Mouse (Mus musculus) frontal cortex, adult 2 months (tissue): ENCODE measurements at regions not wholly inside any gene's neighbourhood (a gene's known extent, or its start where the extent isn't known, plus 50 kb on each side); places are given as distances from the start of the nearest gene placed in this dataset.

Experiments
- DNase-seq, 2 experiments: peaks; one replicate each; pipeline ENCODE4 v3.0.0; 2022; ENCODE audit warnings: low spot score in 1 of 2; ENCODE audit errors: extremely low spot score in 1 of 2

- DNase-seq = peak in 1 of 2 experiments; percentile 51
These were observed 138.0 kb upstream of the Ctbp2 start for GRCm38 (mm10) chr7:133262161-133262560.

GRCm38 (mm10) chr7:133259143-133259542, 135.0 kb upstream of the Ctbp2 start:
- no peak for DNase-seq

GRCm38 (mm10) chr7:133256831-133257230, 132.7 kb upstream of the Ctbp2 start:
- DNase-seq = no peak

GRCm38 (mm10) chr7:133244601-133245000, 120.4 kb upstream of the Ctbp2 start:
- peak; percentile 61 to 67 for DNase-seq

GRCm38 (mm10) chr7:133234326-133234725, 110.2 kb upstream of the Ctbp2 start:
- peak in 1 of 2 experiments; percentile 38 for DNase-seq

- no peak for DNase-seq
These were observed 108.8 kb upstream of the Ctbp2 start for GRCm38 (mm10) chr7:133232889-133233441.

GRCm38 (mm10) chr7:133230806-133231205, 106.7 kb upstream of the Ctbp2 start:
- no peak for DNase-seq

GRCm38 (mm10) chr7:133223948-133224652, 99.9 kb upstream of the Ctbp2 start:
- no peak for DNase-seq

GRCm38 (mm10) chr7:133212328-133212727, 88.2 kb upstream of the Ctbp2 start:
- DNase-seq = no peak

GRCm38 (mm10) chr7:133205704-133206103, 81.5 kb upstream of the Ctbp2 start:
- no peak for DNase-seq

GRCm38 (mm10) chr7:133204485-133204884, 80.3 kb upstream of the Ctbp2 start:
- DNase-seq = no peak

- no peak for DNase-seq
These were observed 79.8 kb upstream of the Ctbp2 start for GRCm38 (mm10) chr7:133203933-133204332.

GRCm38 (mm10) chr7:133202092-133202880, 78.1 kb upstream of the Ctbp2 start:
- no peak for DNase-seq

GRCm38 (mm10) chr7:133199046-133199445, 74.9 kb upstream of the Ctbp2 start:
- no peak for DNase-seq

- DNase-seq = no peak
These were observed 65.8 kb upstream of the Ctbp2 start for GRCm38 (mm10) chr7:133189880-133190462.

GRCm38 (mm10) chr7:133185931-133186601, 61.9 kb upstream of the Ctbp2 start:
- DNase-seq = peak; percentile 3 to 33

GRCm38 (mm10) chr7:133184905-133185594, 60.9 kb upstream of the Ctbp2 start:
- no peak for DNase-seq

GRCm38 (mm10) chr7:133181388-133181787, 57.2 kb upstream of the Ctbp2 start:
- DNase-seq = no peak

GRCm38 (mm10) chr7:133177179-133177575, 53.0 kb upstream of the Ctbp2 start:
- DNase-seq = no peak
